Mouse (Mus musculus): ENCODE measurements around the gene Gm42742.

The Gm42742 gene

GRCm38 (mm10) chr7:127020901-127021562 lies at the start of gene Gm42742, which contains the start of gene Prrt2:
Gene Gm42742, minus strand, starts transcription at chr7:127021097.
Gene Prrt2, minus strand, starts transcription at chr7:127021211.
- peak in 1 of 2 experiments; percentile 29 for DNase-seq (ENCODE audit: low spot score in 2 of 2)

- no peak for DNase-seq (ENCODE audit: low spot score in 2 of 2)
These were observed 45.4 kb upstream of the Gm42742 start for GRCm38 (mm10) chr7:127066317-127066716.

GRCm38 (mm10) chr7:127065538-127065937 lies 44.6 kb upstream of the Gm42742 start:
- DNase-seq (ENCODE audit: low spot score in 2 of 2) = no peak

GRCm38 (mm10) chr7:127055026-127055585 lies 34.2 kb upstream of the Gm42742 start:
- no peak for DNase-seq (ENCODE audit: low spot score in 2 of 2)

DNA sequence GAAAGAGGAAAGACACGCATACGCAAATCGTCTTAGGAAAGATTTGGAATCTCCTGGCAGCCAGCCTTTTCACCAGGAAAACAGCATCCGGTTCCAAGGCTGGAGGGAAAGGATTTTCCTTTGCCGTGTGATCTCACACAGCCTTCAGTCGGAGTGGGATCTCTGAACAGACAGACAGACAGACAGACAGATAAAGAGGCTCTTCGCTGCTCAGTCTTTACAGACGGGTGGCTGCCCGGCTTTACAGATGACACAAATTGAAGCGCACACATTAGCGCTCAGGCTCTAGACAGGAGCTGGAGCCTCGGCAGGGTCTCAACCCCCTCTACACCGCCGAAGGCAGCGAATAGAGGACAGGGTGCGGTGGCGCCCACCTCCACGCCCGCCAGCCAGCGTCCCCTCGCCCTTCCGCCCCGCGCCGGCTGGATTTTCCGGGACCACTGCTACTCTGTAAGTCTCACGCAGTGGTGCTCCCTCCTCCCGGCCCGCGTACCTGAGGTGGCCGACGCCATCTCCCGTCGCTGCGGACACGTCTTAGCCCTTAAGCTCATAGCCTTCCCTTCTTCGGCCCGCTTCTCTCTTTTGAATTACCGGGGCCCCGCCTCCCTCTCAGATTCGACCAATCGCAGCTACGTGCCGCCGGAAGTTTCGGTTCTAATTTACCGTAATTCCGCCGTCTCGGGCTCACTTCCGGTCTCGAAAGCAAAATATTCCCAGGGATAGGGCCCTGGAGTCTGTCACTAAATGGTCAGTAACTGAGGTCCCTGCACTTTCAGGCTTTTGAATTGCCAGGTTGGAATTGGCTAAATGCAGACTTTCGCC lies 21.2 kb upstream of the Gm42742 start, which contains the start of gene Kif22:
Kif22 (minus strand) TSS at position 621 of the 822 bp plus-strand sequence.
- peak; percentile 83 for DNase-seq (ENCODE audit: low spot score in 2 of 2)

DNA sequence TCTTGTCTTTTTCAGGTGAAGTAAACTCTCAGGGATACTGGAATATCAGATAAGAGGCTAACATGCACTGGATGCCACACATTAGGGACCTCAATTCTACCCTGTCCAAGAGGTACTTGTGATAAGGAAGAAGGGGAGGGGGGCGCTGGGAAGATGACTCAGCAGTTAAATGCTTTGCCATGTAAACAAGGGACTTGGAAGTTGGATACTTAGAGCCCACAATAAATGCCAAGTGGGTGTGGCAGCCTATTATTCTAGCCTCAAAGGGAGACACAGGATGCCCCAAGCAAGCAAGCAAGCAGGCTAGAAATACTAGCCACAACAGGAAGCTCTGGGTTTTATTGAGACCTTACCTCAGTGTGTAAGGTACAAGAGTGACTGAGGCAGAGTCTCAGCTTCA lies 10.3 kb upstream of the Gm42742 start:
- no peak for DNase-seq (ENCODE audit: low spot score in 2 of 2)

DNA sequence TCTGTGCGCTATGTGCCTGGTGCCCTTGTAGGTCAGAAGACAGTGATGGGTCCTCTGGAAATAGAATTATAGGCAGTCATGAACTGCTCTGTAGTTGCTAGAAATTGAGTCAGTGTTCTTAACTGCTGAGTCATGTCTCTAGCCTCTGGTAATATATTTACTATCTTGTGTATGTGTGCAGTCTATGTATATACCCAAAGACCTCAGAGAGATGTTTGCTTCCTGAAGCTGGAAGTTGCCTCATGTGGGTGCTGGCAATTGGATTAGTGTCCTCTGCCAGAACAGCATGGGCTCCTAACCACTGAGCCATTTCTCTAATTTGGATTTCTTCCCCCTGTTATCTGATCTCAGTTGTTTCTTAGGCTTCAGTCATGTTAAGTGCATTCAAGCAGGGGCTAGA lies 9.3 kb upstream of the Gm42742 start:
- no peak for DNase-seq (ENCODE audit: low spot score in 2 of 2)

GRCm38 (mm10) chr7:127027885-127028284 lies 7.0 kb upstream of the Gm42742 start:
- no peak for DNase-seq (ENCODE audit: low spot score in 2 of 2)

DNA sequence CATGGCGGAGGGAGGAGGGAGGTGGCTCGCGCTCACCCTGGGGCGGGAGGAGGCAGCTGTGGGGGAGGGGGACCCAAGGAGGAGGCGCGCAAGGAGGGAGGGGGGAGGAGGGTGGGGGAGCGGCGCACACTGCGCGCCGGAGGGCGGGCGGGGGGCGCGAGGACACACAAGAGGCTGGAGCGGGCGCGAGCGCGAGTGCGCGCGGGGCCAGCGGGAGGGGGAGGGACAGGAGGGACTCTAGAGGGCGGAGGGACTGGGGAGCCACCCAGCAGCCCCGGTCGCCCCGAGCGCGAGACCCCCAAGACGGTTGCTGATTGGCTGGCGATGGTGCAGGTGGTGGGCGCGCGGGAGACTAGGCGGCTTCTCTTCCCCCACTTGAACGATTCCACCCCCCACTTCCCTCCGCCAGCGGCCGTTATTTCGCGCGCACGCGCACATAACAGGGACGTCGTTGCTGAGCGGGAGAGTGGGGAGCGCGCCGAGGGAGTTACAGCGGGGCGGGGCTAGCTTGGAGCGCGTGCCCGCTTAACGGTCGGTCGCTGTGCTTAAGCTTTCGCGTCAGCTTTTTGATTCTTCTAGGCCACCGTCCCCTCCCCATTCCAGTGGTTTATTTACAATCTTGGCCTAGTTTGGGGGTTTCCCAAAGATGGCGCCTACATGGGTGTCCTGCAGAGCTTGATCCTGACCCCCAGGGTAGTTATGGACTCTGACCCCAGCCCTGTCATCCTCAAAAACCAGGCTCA lies 6.3 kb upstream of the Gm42742 start, which contains the start of gene Maz:
Maz (minus strand) TSS at position 54 of the 743 bp plus-strand sequence.
- peak; percentile 99 for DNase-seq (ENCODE audit: low spot score in 2 of 2)

DNA sequence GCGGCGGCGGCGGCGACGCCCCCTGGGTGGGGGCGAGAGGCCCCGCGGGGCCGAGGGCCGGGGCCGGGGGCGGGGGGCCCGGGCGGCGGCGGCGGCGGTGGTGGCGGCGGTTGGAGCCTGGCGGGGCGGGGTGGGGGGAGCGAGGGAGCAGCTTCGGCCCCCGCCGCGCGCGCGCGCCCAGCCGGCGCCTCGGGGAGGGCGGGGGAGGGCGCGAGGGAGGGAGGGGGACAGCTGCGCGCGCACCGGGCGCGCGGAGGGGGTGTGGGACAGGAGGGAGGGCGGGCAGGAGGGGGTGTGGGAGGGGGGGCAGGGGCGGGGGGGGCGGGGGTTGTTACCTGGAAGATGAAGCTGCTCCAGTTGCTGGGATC lies 5.7 kb upstream of the Gm42742 start:
- DNase-seq (ENCODE audit: low spot score in 2 of 2) = no peak

DNA sequence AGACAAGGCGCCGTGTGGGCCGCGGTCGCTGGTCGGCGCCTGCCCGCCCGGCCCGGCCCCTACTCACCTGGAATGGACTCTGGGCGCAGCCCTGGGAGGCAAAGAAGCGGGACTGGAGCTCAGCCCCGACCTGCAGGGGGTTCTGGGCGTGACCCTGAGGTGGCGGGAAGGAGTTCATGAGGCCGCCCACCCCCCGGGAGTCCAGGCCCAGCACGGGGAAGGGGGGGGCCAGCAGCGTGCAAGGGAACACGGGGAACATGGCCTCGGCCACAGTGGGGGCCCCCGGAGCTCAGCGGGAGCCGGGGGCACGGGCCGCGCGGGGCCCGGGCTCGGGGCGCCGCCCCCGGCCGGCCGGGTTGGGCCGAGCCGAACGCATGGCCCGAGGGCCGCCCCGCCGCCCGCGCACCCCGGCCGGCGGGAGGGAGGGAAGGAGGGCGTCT lies 5.3 kb upstream of the Gm42742 start:
- peak in 1 of 2 experiments; percentile 57 for DNase-seq (ENCODE audit: low spot score in 2 of 2)

GRCm38 (mm10) chr7:127025556-127026160 lies 4.8 kb upstream of the Gm42742 start:
- no peak for DNase-seq (ENCODE audit: low spot score in 2 of 2)

DNA sequence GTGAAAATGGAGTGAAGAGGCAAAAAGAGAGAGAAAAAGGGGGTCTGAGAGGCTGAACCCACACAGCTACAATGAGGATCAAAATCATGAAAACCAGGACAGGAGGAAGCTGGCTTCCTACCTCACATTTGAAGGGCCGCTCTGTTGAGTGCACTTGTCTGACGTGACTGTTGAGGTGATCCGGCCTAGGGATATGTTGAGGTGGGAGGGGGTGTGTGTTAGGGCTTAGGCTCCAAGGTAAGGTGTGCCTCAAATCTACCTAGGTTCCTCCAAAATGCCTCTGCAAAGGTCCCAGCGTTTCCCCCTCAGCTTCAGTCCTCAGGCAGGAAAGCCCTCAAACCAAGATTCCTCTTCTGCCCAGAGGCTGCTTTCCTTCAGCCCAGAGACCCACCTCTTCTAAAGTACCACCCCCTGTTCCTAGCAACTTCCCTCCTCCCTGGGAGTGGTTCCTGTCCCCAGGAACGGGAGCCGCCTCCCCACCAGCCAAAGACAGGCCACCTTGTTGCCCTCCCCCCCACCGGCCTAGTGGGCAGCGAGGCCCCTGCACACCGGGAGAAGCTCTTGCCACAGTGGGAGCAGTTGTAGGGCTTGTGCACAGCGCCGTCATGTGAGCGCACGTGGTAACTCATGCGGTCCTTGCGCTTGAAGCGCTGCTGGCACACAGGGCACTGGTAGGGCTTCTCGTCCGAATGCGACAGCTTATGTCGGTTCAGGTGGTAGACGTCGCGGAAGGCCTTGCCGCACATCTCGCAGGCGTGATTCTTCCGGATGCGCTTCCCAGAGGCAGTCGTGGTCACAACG lies 4.1 kb upstream of the Gm42742 start:
- peak; percentile 79 to 85 for DNase-seq (ENCODE audit: low spot score in 2 of 2)

GRCm38 (mm10) chr7:127023896-127024690 lies 3.2 kb upstream of the Gm42742 start:
- DNase-seq (ENCODE audit: low spot score in 2 of 2) = peak; percentile 50

DNA sequence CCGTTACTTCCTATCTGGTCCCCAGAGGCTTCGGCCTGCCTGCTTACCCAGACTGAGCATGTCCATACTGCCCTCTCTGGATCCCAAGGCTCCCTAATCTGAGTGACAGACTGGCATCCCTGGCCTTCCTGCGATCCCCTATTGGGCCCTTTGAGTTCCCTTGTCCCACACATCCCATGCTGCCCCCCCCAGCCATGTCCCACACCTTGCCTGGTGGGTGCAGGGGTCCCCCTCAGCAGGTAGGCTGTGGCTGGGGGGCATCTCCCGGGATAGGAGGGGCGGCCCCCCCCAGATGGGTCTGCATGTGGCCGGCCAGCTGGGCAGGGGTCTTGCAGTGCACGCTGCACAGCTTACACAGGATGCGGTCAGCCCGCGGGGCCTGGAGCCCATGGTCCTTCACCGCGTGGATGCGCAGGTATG lies 2.4 kb upstream of the Gm42742 start:
- no peak for DNase-seq (ENCODE audit: low spot score in 2 of 2)

- DNase-seq (ENCODE audit: low spot score in 2 of 2) = no peak
These were observed 1.8 kb upstream of the Gm42742 start for GRCm38 (mm10) chr7:127022528-127023271.

GRCm38 (mm10) chr7:127021563-127022527 lies 948 bp upstream of the Gm42742 start:
- no peak for DNase-seq (ENCODE audit: low spot score in 2 of 2)

DNA sequence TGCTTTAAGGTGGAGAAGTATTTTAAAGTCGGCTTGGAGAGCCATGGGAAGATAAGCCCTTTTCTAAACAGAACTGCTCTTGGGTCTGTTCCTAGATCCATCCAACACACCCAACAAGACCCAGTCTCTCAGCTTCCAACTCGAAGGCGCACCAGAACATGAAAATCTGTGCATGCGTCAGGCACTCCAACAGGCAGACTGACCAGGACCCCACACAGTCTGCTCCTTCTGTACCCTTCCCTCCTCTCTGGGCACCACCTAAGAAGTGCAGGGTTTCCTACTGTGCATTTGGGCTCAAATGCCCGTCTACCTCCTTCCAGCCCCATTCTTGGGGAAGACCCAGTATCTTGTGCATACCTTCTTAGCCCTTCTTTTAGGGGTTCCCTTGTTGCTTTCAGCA lies 406 bp downstream of the Gm42742 start:
- DNase-seq (ENCODE audit: low spot score in 2 of 2) = no peak

Measured in natural killer cell, adult 2 months (primary cell).